Mouse (Mus musculus) forebrain, embryonic 14.5 days (tissue): Measurements from ENCODE around the gene Cox7a2l. TPM values are rescaled to one million over a fixed set of nuclear protein-coding genes. Genes with fewer than 3 reads are reported as not detected.

ENCODE experiments used
- polyA plus RNA-seq: library from polyadenylated mRNA; unstranded; fragments of >200 nt; fragmentation: Nextera tagmentation; extraction: Ambion mirVana; gene quantifications from 2 replicates; pipeline ENCODE4 v1.2.1, GENCODE M21; 2014

Cox7a2l gene
- polyA plus RNA-seq, 1 experiment from 2014 or later: 231 TPM

Other genes starting within 250 kb of the Cox7a2l start
- 23.5 and 30.6 TPM in 2 replicates for gene Eml4, start 166.4 kb downstream of the Cox7a2l start, polyA plus RNA-seq
- not detected in 2 replicates for gene Kcng3, start 114.6 kb upstream of the Cox7a2l start, polyA plus RNA-seq
- gene Mta3, start 188.8 kb upstream of the Cox7a2l start, polyA plus RNA-seq: 26.5 and 28.1 TPM in 2 replicates